Mouse (Mus musculus): Measurements from ENCODE around the gene Tspyl1.
A peak's percentile ranks its signal among the peaks of the same experiment; 100 is the strongest.
"Not testable (repeated sequence)": the region's sequence is repeated elsewhere in the genome, so short reads cannot be mapped to it uniquely, and the experiment has no call there.

Gene Tspyl1

GRCm38 (mm10) chr10:34281962-34282388, at the start of gene Tspyl1:
TSS of gene Tspyl1 (plus strand) at chr10:34282190.
- peak; percentile 99 for DNase-seq

- DNase-seq: no peak
These were observed 48.6 kb upstream of the Tspyl1 start for GRCm38 (mm10) chr10:34233418-34233817.

GRCm38 (mm10) chr10:34233931-34234745, 47.9 kb upstream of the Tspyl1 start:
- no peak for DNase-seq

- no peak for DNase-seq
These were observed 46.6 kb upstream of the Tspyl1 start for GRCm38 (mm10) chr10:34235384-34235783.

GRCm38 (mm10) chr10:34236569-34236968, 45.4 kb upstream of the Tspyl1 start:
- no peak for DNase-seq

- DNase-seq: no peak
These were observed 43.5 kb upstream of the Tspyl1 start for GRCm38 (mm10) chr10:34238536-34238935.

- no peak for DNase-seq
These were observed 37.2 kb upstream of the Tspyl1 start for GRCm38 (mm10) chr10:34244745-34245144.

- peak; percentile 67 for DNase-seq
These were observed 35.9 kb upstream of the Tspyl1 start for GRCm38 (mm10) chr10:34246106-34246505.

GRCm38 (mm10) chr10:34247757-34248156, 34.2 kb upstream of the Tspyl1 start:
- DNase-seq: no peak

GRCm38 (mm10) chr10:34249594-34249993, 32.4 kb upstream of the Tspyl1 start:
- DNase-seq: no peak

- DNase-seq: not testable (repeated sequence)
These were observed 29.2 kb upstream of the Tspyl1 start for GRCm38 (mm10) chr10:34252833-34253232.

- DNase-seq: no peak
These were observed 16.9 kb upstream of the Tspyl1 start for GRCm38 (mm10) chr10:34265106-34265505.

- DNase-seq: no peak
These were observed 14.5 kb upstream of the Tspyl1 start for GRCm38 (mm10) chr10:34267312-34268070.

GRCm38 (mm10) chr10:34271681-34272080, 10.3 kb upstream of the Tspyl1 start:
- no peak for DNase-seq

GRCm38 (mm10) chr10:34280591-34281175, 1.3 kb upstream of the Tspyl1 start:
- DNase-seq: peak; percentile 66

- DNase-seq: no peak
These were observed 604 bp upstream of the Tspyl1 start for GRCm38 (mm10) chr10:34281211-34281961.

- peak; percentile 56 for DNase-seq
These were observed 639 bp downstream of the Tspyl1 start for GRCm38 (mm10) chr10:34282420-34283238.

- DNase-seq: no peak
These were observed 14.9 kb downstream of the Tspyl1 start for GRCm38 (mm10) chr10:34296911-34297298.

- DNase-seq: peak; percentile 93
These were observed 15.4 kb downstream of the Tspyl1 start, which contains the start of gene Tspyl4 for GRCm38 (mm10) chr10:34297299-34297979. TSS of gene Tspyl4 (plus strand) at chr10:34297442.

GRCm38 (mm10) chr10:34297980-34298753, 16.2 kb downstream of the Tspyl1 start:
- no peak for DNase-seq
